Mouse (Mus musculus) liver, postnatal 0 days (tissue): ENCODE results near the gene Slc6a21.

Experiments
- CTCF ChIP-seq: sonication (generic); IDR thresholded peaks from 2 replicates; pipeline ENCODE4 v1.5.1; 2016; ENCODE audit warnings: antibody characterized with exemption, low read depth
- EP300 ChIP-seq: IDR thresholded peaks from 2 replicates; pipeline ENCODE4 v1.6.1; 2016; ENCODE audit warnings: antibody characterized with exemption, low read depth, mild to moderate bottlenecking

GRCm38 (mm10) chr7:45316536-45316935, 39.2 kb downstream of the Slc6a21 start:
- no peak for TF ChIP-seq CTCF
- no peak for TF ChIP-seq EP300
